Comparison of ENCODE assay signal across 8 mouse cellular contexts in genomic region chr9:121337938-121338289, GRCm38 (mm10). TPM values are rescaled to one million over a fixed set of nuclear protein-coding genes. Genes with fewer than 3 reads are reported as not detected.
DNase-seq lines count a peak whose midpoint lies in the region; ATAC-seq and TF ChIP-seq lines count a peak whose summit lies in the region.

No protein-coding gene starts in this region.

- WGBS in lung, postnatal 0 days = 44% methylated on average over 3 of the region's 3 CpGs
- WGBS in forebrain, embryonic 14.5 days = 69% methylated on average over 3 of the region's 3 CpGs
- WGBS in limb, embryonic 10.5 days = 93% methylated on average over 3 of the region's 3 CpGs
- WGBS in stomach, embryonic 14.5 days = 77% methylated on average over 3 of the region's 3 CpGs
- 67% methylated on average over 3 of the region's 3 CpGs for WGBS in cerebellum, adult 2 months

- TF ChIP-seq POLR2A in cerebellum, adult 2 months (IDR thresholded peaks at IDR 0.05; ENCODE audit: borderline replicate concordance, insufficient read depth, low read length) = no peak

- H3K9me3 ChIP-seq in lung, postnatal 0 days (ENCODE audit: low read length) = no peaks in the 10 kb centered on the region
- no peaks in the 10 kb centered on the region for H3K9me3 ChIP-seq in forebrain, embryonic 14.5 days (replicated peaks; ENCODE audit: control insufficient read depth, low read length)
- no peaks in the 10 kb centered on the region for H3K9me3 ChIP-seq in limb, embryonic 10.5 days (replicated peaks)
- H3K9me3 ChIP-seq in stomach, embryonic 14.5 days (ENCODE audit: control insufficient read depth, low read depth, low read length) = no peaks in the 10 kb centered on the region

- ATAC-seq in lung, postnatal 0 days = no peak; the same call in 1 of the 2 replicates
- ATAC-seq in forebrain, embryonic 14.5 days = no peak; the same call in 1 of the 2 replicates
- peak; percentile 39 for ATAC-seq in stomach, embryonic 14.5 days (ENCODE audit: insufficient number of reproducible peaks, insufficient read depth, low FRiP score, low read depth)

- no peak overlapping the region for H3K4me3 ChIP-seq in lung, postnatal 0 days (ENCODE audit: low read depth, low read length)
- no peak overlapping the region for H3K4me3 ChIP-seq in forebrain, embryonic 14.5 days (ENCODE audit: low read depth, low read length)
- H3K4me3 ChIP-seq in limb, embryonic 10.5 days = no peak overlapping the region
- no peak overlapping the region for H3K4me3 ChIP-seq in stomach, embryonic 14.5 days (ENCODE audit: low read depth, low read length)
- H3K4me3 ChIP-seq in cerebellum, adult 2 months (replicated peaks; ENCODE audit: insufficient read depth, low read depth, low read length) = no peak overlapping the region

- no peak for TF ChIP-seq EP300 in lung, postnatal 0 days (IDR thresholded peaks at IDR 0.05)

- 0 out of 2 replicates have a peak, but pooled peaks have one; percentile 0 for TF ChIP-seq CTCF in lung, postnatal 0 days (IDR thresholded peaks at IDR 0.05)
- no peak for TF ChIP-seq CTCF in cerebellum, adult 2 months (IDR thresholded peaks at IDR 0.05; ENCODE audit: borderline replicate concordance, insufficient read depth, low read depth, low read length)

- peaks cover 13% of the 10 kb centered on the region; the same call in 1 of the 2 replicates for H3K4me1 ChIP-seq in lung, postnatal 0 days (ENCODE audit: insufficient read depth, low read depth, low read length)
- H3K4me1 ChIP-seq in forebrain, embryonic 14.5 days (ENCODE audit: control insufficient read depth, insufficient read depth, low read length) = peaks cover 32% of the 10 kb centered on the region
- peaks cover 70% of the 10 kb centered on the region for H3K4me1 ChIP-seq in limb, embryonic 10.5 days
- peaks cover 41% of the 10 kb centered on the region for H3K4me1 ChIP-seq in stomach, embryonic 14.5 days (ENCODE audit: control insufficient read depth, insufficient read depth, low read length)
- peaks cover 37% of the 10 kb centered on the region for H3K4me1 ChIP-seq in cerebellum, adult 2 months (ENCODE audit: control insufficient read depth, insufficient read depth, low read length)

- H3K9ac ChIP-seq in lung, postnatal 0 days (replicated peaks; ENCODE audit: low read depth) = no peak overlapping the region
- no peak overlapping the region for H3K9ac ChIP-seq in forebrain, embryonic 14.5 days (ENCODE audit: low read length)
- H3K9ac ChIP-seq in stomach, embryonic 14.5 days (replicated peaks; ENCODE audit: low read depth, low read length) = no peak overlapping the region

- H3K36me3 ChIP-seq in lung, postnatal 0 days (ENCODE audit: insufficient read depth, low read length) = no peaks in the 10 kb centered on the region
- no peaks in the 10 kb centered on the region for H3K36me3 ChIP-seq in forebrain, embryonic 14.5 days (ENCODE audit: control insufficient read depth, insufficient read depth, low read length)
- no peaks in the 10 kb centered on the region for H3K36me3 ChIP-seq in limb, embryonic 10.5 days
- H3K36me3 ChIP-seq in stomach, embryonic 14.5 days (ENCODE audit: control insufficient read depth, insufficient read depth, low read length) = no peaks in the 10 kb centered on the region

- H3K27me3 ChIP-seq in lung, postnatal 0 days (replicated peaks; ENCODE audit: insufficient read depth, low read length) = no peaks in the 10 kb centered on the region
- no peaks in the 10 kb centered on the region for H3K27me3 ChIP-seq in forebrain, embryonic 14.5 days (replicated peaks; ENCODE audit: control insufficient read depth, insufficient read depth, low read length)
- no peaks in the 10 kb centered on the region for H3K27me3 ChIP-seq in limb, embryonic 10.5 days (ENCODE audit: low read depth, poor library complexity, severe bottlenecking)
- H3K27me3 ChIP-seq in stomach, embryonic 14.5 days (ENCODE audit: control insufficient read depth, insufficient read depth, low read length) = no peaks in the 10 kb centered on the region
- no peaks in the 10 kb centered on the region for H3K27me3 ChIP-seq in cerebellum, adult 2 months (ENCODE audit: control insufficient read depth, insufficient read depth, low read length)

- no peak for DNase-seq in lung, postnatal 0 days (ENCODE audit: low spot score)
- DNase-seq in lung, postnatal 4 days = no peak
- DNase-seq in forebrain, embryonic 14.5 days (ENCODE audit: low spot score) = no peak
- no peak for DNase-seq in limb, embryonic 10.5 days (ENCODE audit: low spot score)
- no peak for DNase-seq in cerebellum, adult 2 months
- no peak for DNase-seq in thymus, postnatal 14 days
- DNase-seq in left cerebral cortex, adult 11 months (ENCODE audit: low spot score) = no peak

- peak overlapping the region; percentile 72; the same call in 1 of the 2 replicates for H3K27ac ChIP-seq in lung, postnatal 0 days (ENCODE audit: low read length)
- H3K27ac ChIP-seq in forebrain, embryonic 14.5 days (ENCODE audit: low read depth, low read length) = peak overlapping the region; percentile 31; the same call in 1 of the 2 replicates
- H3K27ac ChIP-seq in limb, embryonic 10.5 days = peak overlapping the region; percentile 90
- peak overlapping the region; percentile 7; the same call in 1 of the 2 replicates for H3K27ac ChIP-seq in stomach, embryonic 14.5 days (ENCODE audit: low read length)
- H3K27ac ChIP-seq in cerebellum, adult 2 months (ENCODE audit: insufficient read depth, low read length) = no peak overlapping the region

- H3K4me2 ChIP-seq in lung, postnatal 0 days (replicated peaks; ENCODE audit: low read depth, low read length) = no peak overlapping the region
- no peak overlapping the region for H3K4me2 ChIP-seq in forebrain, embryonic 14.5 days (ENCODE audit: low read length)
- no peak overlapping the region for H3K4me2 ChIP-seq in stomach, embryonic 14.5 days (replicated peaks; ENCODE audit: low read depth, low read length)

RNA-seq across cellular contexts. Expression of gene Trak1, which starts 40.6 kb away (rescaled TPM):
- 27.1 and 28.6 TPM in 2 replicates for polyA plus RNA-seq in lung, postnatal 0 days (2015; fragmentation: Nextera tagmentation; extraction: Ambion mirVana)
- polyA plus RNA-seq in forebrain, embryonic 14.5 days (2014; fragmentation: Nextera tagmentation; extraction: Ambion mirVana) = 40.3 and 58.5 TPM in 2 replicates
- 9.6 and 12.2 TPM in 2 replicates for polyA plus RNA-seq in limb, embryonic 10.5 days (2016; fragmentation: Nextera tagmentation; extraction: Ambion mirVana)
- polyA plus RNA-seq in stomach, embryonic 14.5 days (2014; fragmentation: Nextera tagmentation; extraction: Ambion mirVana) = 18.3 and 21.9 TPM in 2 replicates
- polyA plus RNA-seq in cerebellum, adult 2 months (2012; rRNA removed) = 103 TPM in 2 replicates
